Mouse (Mus musculus) cerebellum, adult 8-10 months (tissue): ENCODE data around the gene Ptprs.

ENCODE experiments used
- DNase-seq: peaks from one replicate; pipeline ENCODE4 v3.0.0; 2022

The Ptprs gene

DNA sequence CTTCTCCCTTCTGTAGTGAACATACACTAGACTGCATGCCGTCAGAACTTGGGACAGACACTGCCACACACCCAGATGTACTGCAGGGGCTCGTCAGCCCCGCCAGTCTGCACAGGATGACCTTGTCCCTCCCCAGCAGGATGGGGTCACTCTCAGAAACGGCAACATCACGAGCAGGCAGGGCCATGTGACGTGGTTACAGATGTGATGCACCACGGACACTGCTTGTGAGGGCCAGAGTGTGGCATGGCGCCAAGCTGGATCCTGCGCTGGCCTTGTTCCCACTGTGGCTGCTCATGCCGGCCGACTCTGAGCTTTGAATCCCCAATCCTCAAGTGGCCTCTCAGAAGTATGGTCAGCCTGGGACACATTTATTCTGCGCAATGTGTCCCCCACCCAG is 58.0 kb downstream of the Ptprs start:
- DNase-seq: no peak

DNA sequence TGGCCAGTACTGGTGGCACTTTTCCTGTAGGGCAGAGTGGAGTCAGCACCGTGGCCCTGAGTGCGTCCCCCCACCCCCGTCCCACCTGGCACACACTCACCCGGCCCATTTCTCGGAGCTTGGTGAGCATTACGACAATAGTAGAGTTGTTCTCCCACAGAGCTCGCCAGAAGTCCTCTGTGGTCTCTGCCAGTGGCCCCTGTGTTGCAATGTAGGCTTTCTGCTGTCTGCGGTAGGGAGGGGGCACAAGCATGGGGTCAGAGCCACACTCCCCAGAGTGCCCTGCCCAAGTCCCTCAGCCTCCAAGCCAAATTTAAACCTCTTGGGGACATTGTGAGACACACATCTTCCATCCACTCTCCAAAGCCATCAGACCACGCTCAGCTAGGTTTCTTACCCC is 61.5 kb downstream of the Ptprs start:
- no peak for DNase-seq

DNA sequence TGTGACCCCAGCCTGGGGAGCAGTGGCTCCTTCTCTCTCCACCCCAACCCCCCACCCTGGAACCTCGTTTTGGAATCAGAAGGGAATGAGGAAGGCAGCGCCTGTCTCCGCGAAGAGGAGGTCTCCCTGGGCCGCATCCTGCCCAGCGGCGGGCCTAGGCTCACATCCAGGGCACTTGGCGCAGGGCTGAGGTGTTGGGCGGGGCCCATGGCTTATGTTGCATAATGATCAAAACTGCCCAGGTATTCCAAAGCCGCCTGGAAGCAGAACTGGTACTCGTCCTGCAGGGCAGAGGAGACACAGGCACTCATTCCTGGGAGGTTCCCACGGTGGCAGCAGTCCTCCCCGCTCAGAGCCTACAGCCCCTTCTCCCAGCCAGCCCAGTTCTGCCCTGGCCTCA is 63.2 kb downstream of the Ptprs start:
- peak; percentile 74 for DNase-seq

DNA sequence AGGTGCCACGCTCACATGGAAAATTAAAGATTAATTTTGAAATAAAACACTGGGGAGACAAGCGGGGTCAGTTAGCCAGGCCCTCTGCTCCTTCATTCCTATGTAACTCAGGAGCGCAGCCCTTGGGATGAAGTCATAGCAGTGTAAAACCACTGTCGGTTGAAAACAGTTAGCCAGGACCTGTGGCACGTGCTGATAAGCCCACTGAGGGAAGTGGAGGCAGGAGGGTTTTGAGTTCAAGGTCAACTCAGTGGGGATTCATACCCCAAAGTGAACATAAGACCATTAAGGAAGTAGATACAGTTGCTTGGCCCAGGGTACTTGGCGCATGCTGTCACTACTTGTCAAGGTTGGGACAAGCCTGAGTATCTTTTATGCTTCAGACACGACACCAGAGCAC is 64.8 kb downstream of the Ptprs start:
- DNase-seq: no peak

DNA sequence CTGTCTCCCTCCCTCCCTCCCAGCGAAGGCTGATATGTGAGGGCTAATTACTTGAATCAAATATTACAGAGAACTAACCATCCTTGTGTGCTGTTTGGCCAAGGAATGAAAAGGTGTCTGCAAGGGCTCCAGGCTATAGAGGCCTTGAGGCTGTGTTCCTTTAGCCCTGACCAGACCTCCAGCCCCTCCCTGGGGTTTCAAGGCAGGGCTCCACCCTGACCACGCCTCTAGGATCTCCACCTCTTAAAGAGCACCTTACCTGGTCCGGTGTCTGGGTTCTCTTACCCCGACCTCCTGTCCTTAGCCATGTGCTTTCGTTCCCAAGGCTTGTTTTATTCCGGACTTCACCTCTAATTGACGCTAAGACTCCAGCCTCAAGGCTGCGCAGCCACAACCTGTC is 66.5 kb downstream of the Ptprs start:
- DNase-seq: no peak

DNA sequence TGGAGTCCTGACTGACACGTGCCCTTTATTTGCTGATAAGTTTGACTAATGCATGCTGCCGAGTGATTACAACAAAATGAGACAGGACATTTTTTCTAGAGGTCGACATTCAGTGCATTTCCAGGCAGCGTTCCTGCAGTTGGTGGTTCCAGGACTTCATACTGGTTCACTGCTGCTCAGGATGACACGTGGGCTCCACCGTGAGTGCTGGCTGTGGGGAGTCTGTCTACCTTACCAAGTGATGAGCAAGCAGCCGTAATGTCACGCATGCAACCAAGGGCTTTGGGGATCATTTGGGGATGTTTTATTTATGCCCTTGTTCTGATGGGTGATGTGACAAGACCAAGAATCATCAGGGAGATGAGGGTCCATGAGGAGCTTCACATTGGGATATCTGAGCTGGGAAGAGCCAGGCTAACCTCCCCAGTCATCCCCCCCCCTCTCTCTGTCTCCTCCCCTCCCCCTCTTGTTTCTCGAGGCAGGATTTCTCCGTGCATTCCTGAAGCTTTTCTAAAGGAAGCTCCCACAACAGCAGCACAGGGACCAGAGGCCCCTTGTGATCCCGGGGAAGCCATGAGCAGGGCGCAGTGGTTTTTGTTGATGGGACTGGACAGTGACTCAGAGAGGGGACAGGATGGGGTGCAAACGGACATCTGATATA is 67.2 kb downstream of the Ptprs start:
- no peak for DNase-seq

DNA sequence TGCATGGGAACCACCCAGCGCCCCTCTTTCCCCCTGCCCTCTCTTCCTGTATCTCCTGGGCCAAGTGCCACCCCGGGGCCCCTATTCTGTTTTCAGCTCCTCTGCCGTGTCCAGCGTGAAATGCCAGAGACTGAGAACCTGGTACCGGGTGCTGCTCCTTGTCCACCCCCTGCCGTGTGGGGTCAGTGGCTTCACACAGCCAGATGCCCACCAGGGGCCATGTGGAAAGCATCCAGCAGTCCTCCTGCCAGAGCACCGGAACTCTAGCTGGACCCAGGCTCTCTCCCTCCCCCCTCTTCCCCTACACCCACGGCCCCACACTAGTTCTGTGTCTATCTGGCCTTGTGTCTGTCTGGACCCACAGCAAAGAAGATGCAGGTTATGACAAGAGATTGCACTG is 68.9 kb downstream of the Ptprs start:
- no peak for DNase-seq

DNA sequence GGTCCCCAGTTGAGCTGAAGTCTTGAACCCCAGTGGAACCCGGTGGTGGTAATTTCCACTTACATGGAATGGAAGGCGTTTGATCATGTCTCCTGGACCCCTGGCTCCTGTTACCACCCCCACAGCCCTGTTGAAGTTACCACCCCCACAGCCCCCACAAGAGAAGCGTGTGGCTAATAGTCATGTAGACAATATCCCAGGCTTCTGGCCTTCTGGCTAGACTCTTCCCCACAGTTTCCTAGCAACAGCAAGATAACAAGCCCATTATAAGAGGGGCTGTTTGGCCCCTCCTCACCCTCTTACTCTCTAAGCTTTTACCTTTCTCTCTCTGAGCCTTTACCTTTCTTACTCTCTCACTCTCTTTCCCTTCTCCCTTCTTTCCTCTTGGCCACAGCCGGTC is 69.4 kb downstream of the Ptprs start:
- no peak for DNase-seq

DNA sequence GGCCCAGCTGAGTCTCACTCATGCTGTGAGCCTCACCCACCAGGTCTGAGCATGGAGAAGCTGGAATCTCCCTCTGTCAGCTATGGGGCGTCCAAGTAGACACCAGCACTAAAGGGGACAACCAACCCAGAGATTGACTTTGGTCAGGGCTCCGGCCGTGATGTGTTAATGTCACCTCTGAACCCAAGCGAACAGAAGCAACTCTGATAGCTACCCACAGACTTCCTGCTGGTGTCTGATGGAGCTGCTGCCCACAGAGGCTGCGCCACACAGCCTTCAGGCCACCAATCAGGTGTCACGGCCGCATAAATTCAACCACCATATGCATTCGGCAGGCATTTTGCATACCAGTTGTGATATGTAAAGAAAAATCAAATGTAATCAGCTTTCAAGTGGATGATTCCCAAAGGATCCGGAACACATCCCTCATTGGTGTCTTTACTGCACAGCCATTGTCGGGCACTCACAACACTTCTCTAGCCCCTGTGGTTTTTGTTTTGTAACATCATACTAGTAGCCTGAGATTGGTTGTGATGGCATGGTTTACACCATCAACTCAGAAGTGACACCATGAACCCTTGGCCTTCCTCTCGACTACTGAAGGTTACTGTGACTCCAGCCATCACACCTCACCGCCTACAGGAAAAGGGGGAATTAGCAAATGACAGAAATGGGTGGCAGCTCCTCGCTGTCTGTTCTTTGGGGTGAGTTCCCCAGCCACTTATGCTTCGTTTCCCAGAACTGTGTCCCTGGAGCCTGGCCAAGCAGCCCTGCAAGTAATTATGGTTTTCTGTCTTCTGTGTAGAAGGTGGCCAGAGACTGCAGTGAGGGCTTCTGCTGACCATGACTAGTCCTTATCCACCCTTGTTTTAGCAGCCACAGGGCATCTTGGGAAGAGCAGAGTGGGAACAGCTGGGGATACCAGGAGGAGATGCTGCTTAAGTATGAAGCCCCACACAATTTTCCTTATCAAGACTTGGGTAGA is 70.1 kb downstream of the Ptprs start:
- no peak for DNase-seq

DNA sequence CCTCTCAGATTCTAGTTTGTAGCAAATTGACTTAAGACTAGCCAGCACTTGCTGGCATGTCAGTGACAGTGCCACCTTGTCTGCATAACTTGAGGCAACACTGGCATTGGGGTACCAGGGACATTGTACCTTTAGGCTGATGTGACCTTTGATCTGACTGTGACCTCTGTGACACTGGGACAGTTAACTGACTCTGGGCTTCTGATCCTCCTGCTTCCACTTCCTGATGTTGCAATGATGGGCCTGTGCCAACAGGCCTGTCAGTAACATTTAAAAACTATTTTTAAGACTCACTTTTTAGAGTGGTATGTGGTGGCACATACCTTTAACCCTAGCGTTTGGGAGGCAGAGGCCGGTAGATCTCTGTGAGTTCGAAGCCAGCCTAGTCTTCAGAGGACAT is 70.9 kb downstream of the Ptprs start:
- DNase-seq: no peak

DNA sequence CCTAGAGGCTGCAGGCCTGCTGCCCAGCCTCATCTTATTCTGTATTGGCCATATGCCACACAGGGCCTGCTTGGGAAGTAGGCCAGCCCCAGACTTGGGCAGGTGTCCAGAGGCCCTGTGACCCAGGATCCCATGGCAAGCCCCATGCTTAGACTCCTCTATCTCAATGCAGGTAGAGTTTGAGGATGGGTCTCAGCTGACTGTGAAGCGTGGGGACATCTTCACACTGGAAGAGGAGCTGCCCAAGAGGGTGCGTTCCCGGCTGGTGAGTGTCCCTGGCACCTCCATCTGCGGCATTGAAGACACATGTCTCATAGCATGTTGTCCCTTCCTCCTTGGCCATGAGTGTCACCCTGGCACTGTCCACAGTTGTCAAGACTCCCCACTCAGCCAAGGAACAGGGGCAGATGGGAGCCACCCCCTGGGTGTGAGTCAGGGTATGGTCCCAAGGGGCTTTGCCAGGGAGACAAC is 75.2 kb downstream of the Ptprs start:
- peak; percentile 77 for DNase-seq

DNA sequence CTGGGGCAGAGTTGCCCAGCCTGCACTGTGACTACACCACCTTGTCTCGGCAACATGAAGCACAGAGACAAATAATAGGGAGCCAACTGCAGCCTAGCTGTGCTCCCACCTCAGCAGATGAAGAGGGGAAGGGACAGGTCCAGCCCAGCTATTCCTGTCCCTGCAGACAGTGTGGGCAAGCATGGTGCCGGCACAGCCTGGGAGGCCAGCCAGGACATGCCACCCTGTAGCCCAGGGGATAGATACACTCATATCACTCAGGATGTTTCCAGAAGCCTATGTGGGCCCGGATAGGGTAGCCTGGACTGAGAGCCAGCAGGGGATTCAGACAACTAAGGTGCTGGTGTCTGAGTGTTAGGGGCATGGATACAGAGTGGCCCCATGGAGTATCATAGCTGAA is 76.1 kb downstream of the Ptprs start:
- no peak for DNase-seq

DNA sequence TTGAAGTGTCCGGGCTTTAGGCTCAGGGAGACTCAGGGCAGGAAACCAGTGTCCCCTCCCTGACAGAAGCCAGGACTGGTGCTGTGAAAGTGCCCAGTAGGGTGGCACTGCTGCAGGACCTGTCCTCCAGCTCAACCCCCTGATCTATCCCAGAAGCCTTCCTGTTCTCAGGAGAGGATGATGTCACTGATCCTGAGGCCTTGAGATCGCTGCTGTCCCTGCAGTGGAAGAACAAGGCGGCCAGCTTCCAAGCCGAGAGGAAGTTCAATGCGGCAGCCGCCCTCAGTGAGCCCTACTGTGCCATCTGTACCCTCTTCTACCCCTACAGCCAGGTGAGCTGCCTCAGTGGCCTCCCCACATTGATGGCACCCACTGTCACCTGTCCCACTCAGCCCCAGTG is 80.2 kb downstream of the Ptprs start:
- no peak for DNase-seq

DNA sequence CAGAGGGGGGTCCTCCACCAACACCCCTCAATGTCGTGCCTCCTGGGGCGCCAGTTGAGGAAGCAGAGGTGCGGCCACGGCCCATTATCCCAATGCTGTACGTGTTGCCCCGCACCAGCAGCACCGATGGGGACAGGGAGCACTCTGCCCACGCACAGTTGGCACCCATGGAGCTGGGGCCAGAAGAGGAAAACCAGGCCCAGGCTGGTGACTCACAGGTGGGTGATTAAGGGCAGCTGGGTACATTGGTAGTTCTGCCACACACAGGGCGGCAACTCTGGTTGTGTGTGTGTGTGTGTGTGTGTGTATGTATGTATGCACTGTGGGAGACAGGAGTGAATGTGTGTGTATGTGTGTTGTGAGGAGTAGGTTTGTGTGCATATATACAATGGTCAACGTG is 82.4 kb downstream of the Ptprs start:
- no peak for DNase-seq

DNA sequence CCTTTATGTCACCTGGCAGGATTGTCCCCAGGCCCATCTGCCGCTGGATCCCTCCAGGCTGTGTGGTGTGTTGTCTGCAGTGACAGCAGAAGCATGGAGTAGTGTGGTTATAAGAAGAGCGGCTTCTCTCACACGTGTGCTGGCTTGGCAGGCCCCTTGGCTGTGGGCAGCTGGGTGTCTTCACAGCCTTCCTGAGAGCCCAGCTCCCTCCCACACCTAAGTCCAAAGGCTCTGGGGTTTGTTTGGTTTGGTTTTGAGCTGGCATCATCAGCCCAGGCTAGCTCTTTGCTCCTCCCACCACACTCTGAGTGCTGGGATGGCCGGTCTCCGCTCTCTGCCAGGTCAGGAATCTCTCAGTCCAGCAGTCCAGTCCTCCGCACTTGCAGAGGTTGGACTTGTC is 83.0 kb downstream of the Ptprs start:
- DNase-seq: no peak

DNA sequence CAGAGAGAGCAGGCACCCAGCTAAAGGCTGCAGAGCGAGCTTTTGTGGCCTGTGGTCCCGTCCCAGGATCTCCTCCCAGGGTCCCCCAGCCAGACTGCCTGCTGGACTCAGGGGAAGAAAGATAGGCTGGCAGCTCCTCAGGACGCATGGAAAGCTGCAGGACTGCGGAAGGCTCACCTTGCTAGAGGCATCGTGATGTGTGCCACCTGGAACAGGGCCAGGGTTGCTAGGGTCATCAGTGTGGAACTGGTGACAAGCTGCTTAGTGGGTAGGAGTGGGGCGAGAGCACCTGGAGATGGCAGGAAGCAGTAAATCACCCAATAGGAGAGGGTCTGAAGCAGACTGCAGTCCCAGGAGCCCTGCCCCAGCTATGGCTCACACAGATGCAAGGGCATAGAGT is 88.7 kb downstream of the Ptprs start:
- DNase-seq: peak; percentile 66

DNA sequence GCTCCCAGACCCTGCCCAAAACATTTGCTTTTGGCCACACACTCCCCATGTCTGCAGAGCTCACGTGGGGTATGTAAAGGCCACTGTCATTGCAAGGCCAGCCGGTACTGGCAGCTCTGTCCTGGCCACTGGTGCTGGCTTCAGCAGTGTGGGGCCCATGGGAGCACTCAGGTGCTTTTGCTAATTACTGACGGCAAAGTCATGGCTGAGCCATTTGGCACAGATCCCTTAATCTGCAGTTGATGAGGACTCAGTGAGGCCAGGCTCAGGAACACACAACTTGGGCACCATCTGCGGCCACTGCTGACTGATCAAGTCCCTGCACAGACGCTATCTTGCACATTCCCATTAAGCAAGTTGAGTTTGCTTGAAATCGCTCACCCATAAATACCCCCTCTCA is 91.4 kb downstream of the Ptprs start:
- no peak for DNase-seq

DNA sequence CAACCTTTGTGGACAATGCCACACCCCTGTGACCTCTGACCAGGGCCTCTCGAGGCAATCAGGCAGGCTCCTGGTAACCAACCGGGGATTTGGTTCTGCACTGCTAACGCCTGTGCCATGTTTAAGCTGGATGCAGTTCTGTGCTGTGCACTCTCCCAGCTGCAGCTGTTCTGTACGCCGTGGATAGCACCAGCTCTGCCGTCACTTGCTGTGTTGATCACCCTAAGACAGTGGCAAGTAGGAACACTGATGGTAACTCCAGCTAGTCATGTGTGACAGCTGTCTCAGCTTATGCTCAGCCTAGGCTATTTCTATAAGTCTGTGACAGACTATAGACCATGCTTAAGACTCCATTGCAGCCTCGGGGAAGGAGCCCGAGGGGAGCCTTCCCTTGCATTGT is 93.3 kb downstream of the Ptprs start:
- no peak for DNase-seq

DNA sequence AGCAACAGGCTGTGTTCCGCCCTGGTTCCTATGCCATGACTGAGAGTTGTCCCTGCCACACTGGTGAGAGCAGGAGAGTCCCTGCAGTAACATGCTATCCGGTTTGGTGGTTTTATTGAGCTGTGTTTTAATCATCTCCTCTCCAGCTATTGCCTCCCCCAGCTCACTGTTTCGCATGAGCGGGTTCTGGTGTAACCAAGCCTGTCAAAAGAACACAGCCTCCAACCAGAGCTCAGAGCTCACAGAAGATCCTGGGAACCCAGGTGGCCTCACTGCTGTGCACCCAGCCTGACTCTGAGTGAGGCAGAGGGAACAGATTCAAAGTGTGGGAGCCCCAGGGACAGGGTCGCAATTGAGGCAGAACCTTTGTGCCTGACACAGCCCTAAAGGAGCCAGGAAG is 95.1 kb downstream of the Ptprs start:
- DNase-seq: no peak

DNA sequence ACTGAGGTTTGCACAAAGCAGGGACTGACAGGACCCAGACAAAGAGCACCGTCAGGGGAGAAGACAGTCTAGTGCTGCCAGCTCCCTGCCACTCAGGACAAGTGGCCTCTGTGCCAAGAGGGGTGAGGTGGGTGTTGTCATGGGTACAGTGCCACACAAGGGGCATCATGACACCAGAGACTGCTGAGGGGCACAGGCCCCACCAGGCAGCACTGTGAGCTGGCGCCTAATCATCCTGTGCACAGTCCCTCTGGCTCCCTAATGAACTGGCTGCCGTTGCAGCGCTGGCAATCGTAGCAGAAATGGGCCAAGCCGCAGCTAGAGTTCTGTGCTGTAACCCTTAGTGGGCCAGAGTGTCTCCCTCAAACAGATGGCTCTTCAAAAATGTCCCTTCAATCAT is 96.0 kb downstream of the Ptprs start:
- DNase-seq: peak; percentile 75

DNA sequence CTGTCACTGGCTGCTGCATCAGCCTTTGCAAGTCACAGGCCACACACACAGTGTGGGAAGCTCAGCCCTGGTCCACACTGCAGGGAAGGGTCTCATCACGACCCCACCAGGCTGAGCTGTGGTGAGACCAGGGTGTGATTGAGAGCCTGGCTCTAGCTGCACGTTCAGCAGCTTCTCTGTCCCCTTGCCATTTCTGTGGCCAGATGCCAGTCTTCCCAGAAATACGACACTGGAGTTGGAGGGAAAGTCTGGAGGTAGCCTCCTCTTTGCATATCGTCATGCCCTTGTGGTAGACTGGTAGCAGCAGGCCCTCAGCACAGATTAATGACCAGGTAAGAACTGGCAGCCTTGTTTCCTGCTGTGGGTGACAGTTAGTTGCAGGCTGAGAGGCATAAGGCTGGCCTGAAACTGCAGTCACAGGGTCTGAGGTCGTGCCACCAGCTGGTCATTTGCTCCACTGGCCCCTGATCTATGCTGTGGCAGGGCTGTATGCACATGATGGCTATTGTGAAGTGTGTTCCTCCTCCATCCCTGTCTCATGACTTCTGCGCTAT is 96.9 kb downstream of the Ptprs start:
- DNase-seq: no peak

DNA sequence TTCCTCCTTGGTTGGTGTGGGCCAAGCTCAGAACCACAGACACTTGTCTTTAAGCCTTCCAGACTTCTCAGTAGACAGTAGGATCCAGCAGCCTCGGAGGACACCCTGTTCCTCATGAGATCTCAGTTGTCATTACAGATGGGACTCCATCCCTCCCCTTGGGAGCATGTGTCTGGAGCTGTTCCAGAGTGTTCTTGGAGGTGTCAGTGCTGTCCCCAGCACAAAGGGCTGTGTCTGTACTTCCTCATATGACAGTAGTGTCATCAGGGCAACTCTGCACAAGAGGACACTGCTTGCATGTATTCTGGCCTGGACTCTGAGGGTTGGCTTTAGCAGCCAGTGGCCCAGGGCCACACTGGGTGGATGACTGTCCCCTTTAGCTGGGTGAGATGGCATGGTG is 101.4 kb downstream of the Ptprs start:
- DNase-seq: no peak

DNA sequence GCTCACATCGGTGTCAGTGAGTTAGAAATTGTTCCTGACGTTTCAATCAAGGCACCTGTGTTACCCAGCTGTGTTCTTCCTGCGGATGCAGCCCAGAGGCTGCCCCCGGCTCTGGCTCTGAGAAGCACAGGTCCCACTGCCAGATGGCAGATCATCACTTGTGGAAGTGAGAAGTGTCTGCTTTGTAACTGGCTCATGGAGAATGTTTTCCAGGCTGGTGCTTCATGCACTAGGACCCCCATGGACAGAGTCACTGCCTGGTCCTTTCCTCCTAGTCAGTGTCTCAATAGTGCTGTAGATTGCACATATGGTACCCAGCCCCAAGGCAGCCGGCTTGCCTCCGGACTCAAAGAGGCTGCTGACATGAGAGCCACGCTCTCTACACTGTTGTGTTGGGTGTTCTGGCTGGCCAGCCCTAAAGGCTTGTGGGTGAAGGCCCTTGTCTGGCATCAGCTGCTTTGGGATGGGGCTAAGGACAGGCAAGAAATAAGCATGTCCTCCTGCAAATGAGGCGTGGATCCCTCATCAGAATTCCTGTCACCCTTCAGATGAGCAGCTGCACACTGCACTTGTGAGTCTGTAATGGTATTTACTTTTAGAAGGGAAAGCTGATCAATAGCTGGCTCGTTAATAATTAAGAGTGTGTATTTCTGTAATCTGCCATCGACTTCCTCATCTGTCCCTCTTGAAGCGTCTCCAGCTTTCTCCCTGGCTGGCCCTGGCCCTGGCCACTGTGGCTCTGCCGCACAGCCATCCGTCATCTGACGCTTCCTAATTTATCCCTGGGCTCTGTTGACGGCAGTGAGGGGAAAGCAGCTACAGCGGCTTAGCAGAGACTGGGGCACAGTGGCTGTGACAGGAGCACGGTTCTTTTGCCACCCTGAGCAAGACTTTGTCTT is 102.9 kb downstream of the Ptprs start:
- DNase-seq: no peak
